Mouse (Mus musculus) neural tube, embryonic 13.5 days (tissue): ENCODE measurements around the gene Dennd1c. TPM values are rescaled to one million over a fixed set of nuclear protein-coding genes. Genes with fewer than 3 reads are reported as not detected.
A peak's percentile ranks its signal among the peaks of the same experiment; 100 is the strongest.

Experiments used
- ATAC-seq: fragments of 200-750 bp; cut with Nextera tagmentation; 2 replicates; pipeline ENCODE4 v1.8.0; 2017; ENCODE audit warnings: low read depth, mild to moderate bottlenecking, moderate TSS enrichment, moderate library complexity
- H3K27ac ChIP-seq: fragments of 300-500 bp; sonication (generic); replicated peaks from 2 replicates; pipeline ENCODE4 v1.5.1; 2015; ENCODE audit warnings: moderate library complexity, mild to moderate bottlenecking, inconsistent platforms
- H3K27me3 ChIP-seq: fragments of 300-500 bp; sonication (generic); 2 replicates; pipeline ENCODE4 v1.6.1; 2015; ENCODE audit warnings: mild to moderate bottlenecking, inconsistent platforms
- H3K36me3 ChIP-seq: fragments of 300-500 bp; sonication (generic); 2 replicates; pipeline ENCODE4 v1.6.1; 2015; ENCODE audit warnings: mild to moderate bottlenecking, inconsistent platforms
- H3K4me1 ChIP-seq: fragments of 300-500 bp; sonication (generic); replicated peaks from 2 replicates; pipeline ENCODE4 v1.6.1; 2015; ENCODE audit warnings: inconsistent platforms
- H3K4me2 ChIP-seq: fragments of 300-500 bp; sonication (generic); 2 replicates; pipeline ENCODE4 v1.6.1; 2015; ENCODE audit warnings: inconsistent platforms, mild to moderate bottlenecking, moderate library complexity
- H3K4me3 ChIP-seq: fragments of 300-500 bp; sonication (generic); 2 replicates; pipeline ENCODE4 v1.5.1; 2015; ENCODE audit warnings: mild to moderate bottlenecking, inconsistent platforms
- H3K9ac ChIP-seq: fragments of 300-500 bp; sonication (generic); 2 replicates; pipeline ENCODE4 v1.6.1; 2015; ENCODE audit warnings: moderate library complexity, mild to moderate bottlenecking, inconsistent platforms
- H3K9me3 ChIP-seq: fragments of 300-500 bp; sonication (generic); 2 replicates; pipeline ENCODE4 v1.6.1; 2016; ENCODE audit warnings: inconsistent platforms
- WGBS: fragments of 180-500 bp; shearing (Covaris S2); methylation state at CpG from one replicate; pipeline ENCODE4 v1.1.7; 2015; 5-methylcytosine and 5-hydroxymethylcytosine counted together
- polyA plus RNA-seq: library from polyadenylated mRNA; unstranded; fragments of >200 nt; fragmentation: Nextera tagmentation; extraction: Ambion mirVana; gene quantifications from 2 replicates; pipeline ENCODE4 v1.2.1, GENCODE M21; 2015

The Dennd1c gene
- polyA plus RNA-seq, 1 experiment from 2014 or later = 3.7 TPM

DNA sequence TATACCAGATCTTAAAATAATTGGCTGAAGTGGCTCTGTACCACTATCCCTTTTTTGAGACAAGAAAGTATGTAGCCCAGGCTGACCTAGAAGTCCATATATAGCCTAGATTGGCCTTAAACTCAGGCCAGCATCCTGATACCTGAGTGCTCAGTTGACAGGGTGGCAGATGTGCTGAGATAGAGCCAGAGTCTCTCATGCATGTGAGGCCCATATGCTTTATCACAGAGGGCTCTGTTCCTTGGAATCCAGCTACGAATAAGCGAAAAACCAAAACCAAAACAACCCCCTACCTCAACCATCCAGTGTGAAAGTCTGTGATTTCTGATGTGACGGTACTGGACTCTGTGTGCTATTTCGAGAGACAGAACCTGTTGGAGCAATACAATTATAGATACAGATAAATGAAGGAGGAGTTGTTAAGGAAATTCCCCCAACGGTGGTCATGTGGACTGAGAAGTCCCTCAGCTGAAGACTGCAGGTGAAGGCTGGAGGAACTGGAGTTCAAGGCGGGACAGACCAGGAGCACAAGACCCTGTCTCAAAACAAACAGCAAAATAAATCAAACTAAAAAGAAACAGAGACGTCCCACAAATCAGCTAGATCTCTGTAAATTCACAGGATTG lies 29.8 kb upstream of the Dennd1c start:
- H3K27ac ChIP-seq = no peak overlapping the region
- H3K4me3 ChIP-seq = no peak overlapping the region
- 79% methylated on average over 7 of the region's 7 CpGs for WGBS
- ATAC-seq = no peak
- H3K4me2 ChIP-seq = no peak overlapping the region
- H3K4me1 ChIP-seq = peaks cover 28% of the 10 kb centered on the region
- H3K9me3 ChIP-seq = no peaks in the 10 kb centered on the region
- no peak overlapping the region for H3K9ac ChIP-seq
- no peaks in the 10 kb centered on the region for H3K36me3 ChIP-seq
- H3K27me3 ChIP-seq = no peaks in the 10 kb centered on the region; the same call in 1 of the 2 replicates

DNA sequence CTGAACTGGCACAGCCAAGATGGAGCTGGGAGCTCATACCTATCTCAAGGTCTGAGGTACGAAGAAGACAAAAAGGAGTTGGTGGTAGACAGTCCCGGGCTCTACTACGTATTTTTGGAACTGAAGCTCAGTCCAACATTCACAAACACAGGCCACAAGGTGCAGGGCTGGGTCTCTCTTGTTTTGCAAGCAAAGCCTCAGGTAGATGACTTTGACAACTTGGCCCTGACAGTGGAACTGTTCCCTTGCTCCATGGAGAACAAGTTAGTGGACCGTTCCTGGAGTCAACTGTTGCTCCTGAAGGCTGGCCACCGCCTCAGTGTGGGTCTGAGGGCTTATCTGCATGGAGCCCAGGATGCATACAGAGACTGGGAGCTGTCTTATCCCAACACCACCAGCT lies 28.8 kb upstream of the Dennd1c start:
- WGBS = 90% methylated on average over 5 of the region's 5 CpGs
- Histone ChIP-seq H3K4me1 (peaks cover 28% of the 10 kb centered on the region), H3K9me3 (no peaks in the 10 kb centered on the region), H3K36me3 (no peaks in the 10 kb centered on the region), H3K9ac (no peak overlapping the region), H3K4me2 (peak overlapping the region; percentile 92; the same call in 1 of the 2 replicates), H3K27me3 (no peaks in the 10 kb centered on the region; the same call in 1 of the 2 replicates), H3K27ac (no peak overlapping the region), H3K4me3 (no peak overlapping the region)
- no peak for ATAC-seq

DNA sequence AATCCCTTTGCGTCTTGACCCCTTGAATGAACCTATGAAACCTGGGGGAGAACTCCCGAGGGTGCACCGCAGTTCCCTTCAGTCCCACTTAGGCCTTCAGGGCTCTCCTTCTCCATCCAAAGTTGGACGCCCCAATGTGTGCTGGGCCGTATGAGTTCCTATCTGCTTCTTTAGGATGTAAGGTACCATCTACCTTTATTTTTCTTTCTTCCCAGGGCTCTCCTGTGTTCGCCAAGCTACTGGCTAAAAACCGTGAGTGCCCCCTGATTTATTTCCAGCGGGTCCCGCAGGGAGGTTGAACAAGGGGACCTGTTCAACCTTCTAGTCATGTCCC lies 27.7 kb upstream of the Dennd1c start:
- H3K4me1 ChIP-seq = peaks cover 28% of the 10 kb centered on the region
- H3K4me3 ChIP-seq = peak overlapping the region; percentile 65
- peak overlapping the region; percentile 92 for H3K4me2 ChIP-seq
- H3K36me3 ChIP-seq = no peaks in the 10 kb centered on the region
- 5% methylated on average over 9 of the region's 9 CpGs for WGBS
- H3K9me3 ChIP-seq = no peaks in the 10 kb centered on the region
- H3K27me3 ChIP-seq = no peaks in the 10 kb centered on the region; the same call in 1 of the 2 replicates
- H3K9ac ChIP-seq = peak overlapping the region; percentile 81
- H3K27ac ChIP-seq = no peak overlapping the region
- no peak; the same call in 1 of the 2 replicates for ATAC-seq

DNA sequence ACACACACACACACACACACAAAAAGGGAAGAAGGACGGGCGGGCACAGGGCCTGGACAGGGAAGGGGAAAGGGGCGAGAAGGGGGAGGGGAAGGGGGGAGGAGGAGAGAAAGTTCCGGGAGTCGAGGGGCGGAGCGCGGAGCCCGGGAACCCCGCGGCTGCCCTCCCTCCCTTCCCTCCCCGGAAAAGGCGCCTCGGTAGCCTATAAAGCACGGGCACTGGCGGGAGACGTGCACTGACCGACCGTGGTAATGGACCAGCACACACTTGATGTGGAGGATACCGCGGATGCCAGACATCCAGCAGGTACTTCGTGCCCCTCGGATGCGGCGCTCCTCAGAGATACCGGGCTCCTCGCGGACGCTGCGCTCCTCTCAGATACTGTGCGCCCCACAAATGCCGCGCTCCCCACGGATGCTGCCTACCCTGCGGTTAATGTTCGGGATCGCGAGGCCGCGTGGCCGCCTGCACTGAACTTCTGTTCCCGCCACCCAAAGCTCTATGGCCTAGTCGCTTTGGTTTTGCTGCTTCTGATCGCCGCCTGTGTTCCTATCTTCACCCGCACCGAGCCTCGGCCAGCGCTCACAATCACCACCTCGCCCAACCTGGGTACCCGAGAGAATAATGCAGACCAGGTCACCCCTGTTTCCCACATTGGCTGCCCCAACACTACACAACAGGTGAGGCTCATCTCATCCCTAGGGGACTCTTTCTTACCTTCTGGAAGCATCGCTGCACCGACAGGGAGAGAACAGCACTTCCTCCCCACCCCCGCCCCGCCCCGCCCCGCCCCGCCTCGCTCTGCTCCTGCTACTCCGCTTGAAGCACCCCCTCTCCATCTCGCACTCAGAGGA lies 27.1 kb upstream of the Dennd1c start, which contains the start of gene Tnfsf9:
TSS of gene Tnfsf9 (plus strand) at position 145 of the 854 bp plus-strand sequence.
- H3K9me3 ChIP-seq = no peaks in the 10 kb centered on the region
- peak within 1 kb of the TSS; percentile 65 for H3K4me3 ChIP-seq
- no peaks in the 10 kb centered on the region for H3K36me3 ChIP-seq
- H3K9ac ChIP-seq = peak within 1 kb of the TSS; percentile 81
- peak within 1 kb of the TSS; percentile 92 for H3K4me2 ChIP-seq
- peaks cover 28% of the 10 kb centered on the region for H3K4me1 ChIP-seq
- under 1% methylated on average over 57 of the region's 61 CpGs for WGBS
- H3K27me3 ChIP-seq = no peaks in the 10 kb centered on the region; the same call in 1 of the 2 replicates
- ATAC-seq = peak; percentile 77
- H3K27ac ChIP-seq = no peak within 1 kb of the TSS; the same call in 1 of the 2 replicates

DNA sequence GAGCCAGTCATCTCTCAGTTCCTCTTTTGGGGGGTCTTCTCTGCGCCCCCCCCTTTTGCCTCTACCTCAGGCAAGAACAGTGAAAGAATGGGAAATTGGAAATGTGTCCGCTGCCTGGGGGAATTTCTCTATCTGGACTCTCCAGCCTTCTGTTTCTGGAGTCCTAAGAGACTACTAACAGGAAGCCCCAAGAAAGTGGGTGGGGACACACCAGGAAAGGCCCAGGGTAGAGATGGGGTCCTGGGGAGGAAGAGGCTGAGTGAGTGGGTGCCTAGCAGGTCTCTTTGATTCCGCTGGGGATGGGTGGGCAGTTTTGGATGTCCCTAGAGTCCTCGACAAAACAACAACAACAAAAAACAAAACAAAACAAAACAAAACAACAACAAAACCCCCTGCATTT lies 26.2 kb upstream of the Dennd1c start:
- Histone ChIP-seq H3K27me3 (no peaks in the 10 kb centered on the region; the same call in 1 of the 2 replicates), H3K27ac (no peak overlapping the region), H3K4me1 (peaks cover 28% of the 10 kb centered on the region), H3K4me2 (peak overlapping the region; percentile 92), H3K4me3 (peak overlapping the region; percentile 65; the same call in 1 of the 2 replicates), H3K36me3 (no peaks in the 10 kb centered on the region), H3K9ac (peak overlapping the region; percentile 81), H3K9me3 (no peaks in the 10 kb centered on the region)
- peak; percentile 38; the same call in 1 of the 2 replicates for ATAC-seq
- 42% methylated on average over 4 of the region's 4 CpGs for WGBS

- 86% methylated on average over 2 of the region's 2 CpGs for WGBS
Observed at GRCm38 (mm10) chr17:57102276-57102675, 24.0 kb upstream of the Dennd1c start.

DNA sequence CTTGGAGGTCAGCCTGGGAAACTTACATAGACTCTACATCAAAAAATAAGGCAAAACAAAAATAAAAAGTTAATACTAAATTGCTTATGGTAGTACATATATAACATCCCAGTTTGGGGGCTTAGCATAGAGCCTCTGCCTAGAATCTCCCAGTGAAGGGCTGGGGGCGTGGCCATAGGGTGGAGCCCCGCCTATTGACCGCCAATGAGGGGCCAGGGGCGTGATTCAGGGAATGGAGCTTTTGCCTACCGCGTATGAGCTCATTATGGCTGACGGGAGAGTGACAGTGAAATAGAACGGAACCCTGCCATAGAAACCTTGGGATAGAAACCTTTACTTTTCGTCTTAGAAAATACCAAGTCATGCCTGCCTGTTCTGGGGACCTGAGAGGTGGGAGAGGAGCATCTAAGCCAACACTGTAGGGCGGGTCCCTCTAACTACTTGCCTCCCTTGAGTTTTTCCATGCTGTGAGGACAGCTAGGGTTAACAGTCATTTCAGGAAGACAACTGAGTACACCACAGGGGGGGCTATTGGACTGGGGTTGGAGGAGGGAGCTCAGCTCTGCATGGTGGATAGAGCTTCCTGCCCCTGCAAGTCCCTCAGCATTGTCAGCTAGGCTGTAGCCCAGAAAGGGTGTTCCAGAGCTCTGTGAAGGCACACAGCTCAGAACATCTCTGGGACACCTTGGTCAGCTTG lies 21.5 kb upstream of the Dennd1c start:
- peaks cover 18% of the 10 kb centered on the region for H3K4me1 ChIP-seq
- H3K27ac ChIP-seq = no peak overlapping the region
- no peak overlapping the region for H3K4me3 ChIP-seq
- H3K9ac ChIP-seq = no peak overlapping the region
- no peak for ATAC-seq
- H3K4me2 ChIP-seq = no peak overlapping the region
- no peaks in the 10 kb centered on the region for H3K36me3 ChIP-seq
- H3K27me3 ChIP-seq = peaks cover 6% of the 10 kb centered on the region
- H3K9me3 ChIP-seq = no peaks in the 10 kb centered on the region
- 10% methylated on average over 10 of the region's 10 CpGs for WGBS

More at GRCm38 (mm10) chr17:57102276-57102675, 24.0 kb upstream of the Dennd1c start:
- H3K9me3 ChIP-seq = no peaks in the 10 kb centered on the region
- no peak overlapping the region for H3K9ac ChIP-seq
- H3K36me3 ChIP-seq = no peaks in the 10 kb centered on the region
- ATAC-seq = no peak
- peaks cover 27% of the 10 kb centered on the region for H3K4me1 ChIP-seq
- no peak overlapping the region for H3K27ac ChIP-seq
- no peak overlapping the region for H3K4me2 ChIP-seq
- H3K27me3 ChIP-seq = no peaks in the 10 kb centered on the region; the same call in 1 of the 2 replicates
- no peak overlapping the region for H3K4me3 ChIP-seq

DNA sequence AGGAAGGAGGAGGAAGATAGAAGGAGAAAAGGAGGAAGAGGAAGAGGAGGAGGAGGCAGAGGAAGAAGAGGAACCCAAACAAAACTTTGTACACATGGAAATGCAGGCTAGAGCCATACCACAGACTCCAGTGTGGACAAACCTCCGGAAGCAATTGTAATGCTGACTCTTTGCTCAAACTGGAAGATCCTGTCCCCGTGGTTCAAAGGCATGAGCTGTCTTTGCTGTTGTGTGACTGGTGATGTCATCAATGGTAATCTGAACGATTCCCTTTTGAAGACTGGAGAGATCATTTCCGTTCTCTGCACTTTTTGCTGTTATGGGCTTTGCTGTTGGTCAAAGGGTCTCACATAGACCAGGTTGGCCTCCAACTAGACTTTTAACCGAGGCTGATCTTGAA lies 20.0 kb upstream of the Dennd1c start:
- H3K27ac ChIP-seq = no peak overlapping the region
- H3K4me3 ChIP-seq = no peak overlapping the region
- H3K4me2 ChIP-seq = no peak overlapping the region
- H3K9ac ChIP-seq = no peak overlapping the region
- WGBS = 82% methylated on average over 5 of the region's 5 CpGs
- no peaks in the 10 kb centered on the region for H3K36me3 ChIP-seq
- H3K4me1 ChIP-seq = peaks cover 12% of the 10 kb centered on the region
- H3K27me3 ChIP-seq = peaks cover 6% of the 10 kb centered on the region
- no peak for ATAC-seq
- no peaks in the 10 kb centered on the region for H3K9me3 ChIP-seq

GRCm38 (mm10) chr17:57096623-57096920 lies 18.3 kb upstream of the Dennd1c start:
- H3K4me2 ChIP-seq = peak overlapping the region; percentile 45
- no peak overlapping the region for H3K27ac ChIP-seq
- H3K36me3 ChIP-seq = no peaks in the 10 kb centered on the region
- 0 out of 2 replicates have a peak overlapping the region, but pooled peaks have one; percentile 5 for H3K4me3 ChIP-seq
- 1% methylated on average over 11 of the region's 11 CpGs for WGBS
- H3K9me3 ChIP-seq = no peaks in the 10 kb centered on the region
- H3K4me1 ChIP-seq = peaks cover 12% of the 10 kb centered on the region
- no peak overlapping the region for H3K9ac ChIP-seq
- peaks cover 10% of the 10 kb centered on the region for H3K27me3 ChIP-seq
- ATAC-seq = peak; percentile 85

DNA sequence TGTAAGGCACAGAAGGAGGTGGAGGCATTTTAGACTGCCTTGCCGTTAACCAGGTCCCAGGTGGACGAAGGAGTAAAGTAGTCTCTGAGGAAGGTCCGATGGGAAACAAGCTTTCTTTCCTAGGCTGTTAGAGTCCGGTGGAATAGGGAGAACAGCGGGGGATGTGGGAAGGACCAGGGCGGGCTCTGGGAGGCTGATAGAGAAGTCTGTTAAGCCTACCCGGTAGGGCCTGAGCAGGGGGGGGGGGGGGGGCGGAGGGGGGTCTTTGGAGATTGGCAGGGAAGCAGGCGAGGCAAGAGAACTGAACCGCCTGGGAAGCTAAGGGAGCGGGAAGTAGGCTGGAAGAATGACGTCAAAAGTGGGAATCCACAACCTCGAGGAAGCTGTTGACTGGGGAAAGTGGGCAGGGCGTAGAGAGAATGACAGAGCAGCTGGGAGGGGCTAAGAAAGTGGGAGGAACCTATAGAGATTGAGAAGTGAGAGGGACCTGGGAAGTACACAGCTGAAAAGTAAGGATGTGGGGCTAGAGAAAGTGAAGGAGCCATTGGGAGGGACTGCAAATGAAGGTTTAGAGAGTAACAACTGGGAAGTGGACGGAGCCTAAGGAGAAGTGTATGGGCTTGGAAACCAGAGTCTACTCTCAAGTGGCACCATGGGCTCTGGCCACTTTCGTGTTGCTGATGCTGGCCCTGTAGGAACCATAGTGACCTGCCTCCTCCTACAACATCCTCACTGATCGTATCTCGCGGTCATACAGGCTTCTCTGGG lies 17.7 kb upstream of the Dennd1c start:
- H3K4me3 ChIP-seq = 0 out of 2 replicates have a peak overlapping the region, but pooled peaks have one; percentile 5
- H3K27me3 ChIP-seq = peaks cover 10% of the 10 kb centered on the region
- H3K27ac ChIP-seq = no peak overlapping the region
- peak; percentile 79 for ATAC-seq
- H3K4me1 ChIP-seq = peaks cover 12% of the 10 kb centered on the region
- 0 out of 2 replicates have a peak overlapping the region, but pooled peaks have one; percentile 8 for H3K9ac ChIP-seq
- no peaks in the 10 kb centered on the region for H3K36me3 ChIP-seq
- H3K4me2 ChIP-seq = peak overlapping the region; percentile 45
- no peaks in the 10 kb centered on the region for H3K9me3 ChIP-seq
- 1% methylated on average over 18 of the region's 19 CpGs for WGBS

- no peak for ATAC-seq
- Histone ChIP-seq H3K27me3 (peaks cover 10% of the 10 kb centered on the region), H3K4me3 (no peak overlapping the region), H3K4me2 (no peak overlapping the region), H3K27ac (no peak overlapping the region), H3K4me1 (peaks cover 12% of the 10 kb centered on the region), H3K36me3 (no peaks in the 10 kb centered on the region), H3K9ac (no peak overlapping the region), H3K9me3 (no peaks in the 10 kb centered on the region)
- WGBS = 88% methylated on average over 3 of the region's 3 CpGs
Observed at GRCm38 (mm10) chr17:57094222-57094621, 15.9 kb upstream of the Dennd1c start.
